In genomic region chr6:136594541-136594940, GRCm38 (mm10) we compare ENCODE assay signal across 34 mouse cellular contexts.
"Had no signal": no experiment of that assay in that cellular context is flagged by ENCODE, and none has a peak within 500 bp of the region (broad histone marks: within the 10 kb centered on the region; RNA-seq: fewer than 3 reads in every experiment).

No protein-coding gene starts in this region.

- H3K4me2 ChIP-seq: heart, embryonic 12.5 days; heart, embryonic 13.5 days; heart, embryonic 15.5 days; hindbrain, embryonic 12.5 days; hindbrain, embryonic 13.5 days; hindbrain, embryonic 14.5 days; hindbrain, embryonic 15.5 days; intestine, embryonic 15.5 days; kidney, embryonic 15.5 days had no signal

- H3K27ac ChIP-seq: heart, embryonic 10.5 days; heart, embryonic 13.5 days; heart, embryonic 15.5 days; hindbrain, embryonic 10.5 days; hindbrain, embryonic 12.5 days; hindbrain, embryonic 13.5 days; hindbrain, embryonic 14.5 days; hindbrain, embryonic 15.5 days; hindbrain, postnatal 0 days; intestine, embryonic 15.5 days; kidney, embryonic 15.5 days; kidney, postnatal 0 days; layer of hippocampus, adult 2 months had no signal

- H3K9me3 ChIP-seq: heart, embryonic 10.5 days; heart, embryonic 12.5 days; heart, embryonic 13.5 days; heart, embryonic 15.5 days; hindbrain, embryonic 10.5 days; hindbrain, embryonic 12.5 days; hindbrain, embryonic 13.5 days; hindbrain, embryonic 15.5 days; intestine, embryonic 15.5 days; kidney, embryonic 15.5 days had no signal

- ATAC-seq: hindbrain, embryonic 16.5 days; hindbrain, postnatal 0 days; inflammation-experienced regulatory T-cells, adult 6 months; intestine, embryonic 15.5 days; intestine, embryonic 16.5 days; intestine, postnatal 0 days had no signal

- DNase-seq: heart, postnatal 10 days; heart, postnatal 14 days; heart, postnatal 36 days; heart, postnatal 4 days; kidney, adult 11 months; kidney, adult 18-20 months; kidney, adult 2 months; kidney, adult 8-10 months; kidney, adult 9 months; kidney, postnatal 10 days; kidney, postnatal 14 days; kidney, postnatal 25 days; kidney, postnatal 36 days; kidney, postnatal 4 days; layer of hippocampus, adult 9-11 months; layer of hippocampus, postnatal 36 days had no signal

- H3K9ac ChIP-seq: heart, embryonic 12.5 days; heart, embryonic 13.5 days; heart, embryonic 15.5 days; hindbrain, embryonic 12.5 days; hindbrain, embryonic 13.5 days; hindbrain, embryonic 14.5 days; hindbrain, embryonic 15.5 days; intestine, embryonic 15.5 days; kidney, embryonic 15.5 days had no signal

- H3K4me3 ChIP-seq: heart, embryonic 10.5 days; heart, embryonic 12.5 days; heart, embryonic 13.5 days; heart, embryonic 15.5 days; hindbrain, embryonic 10.5 days; hindbrain, embryonic 12.5 days; hindbrain, embryonic 13.5 days; hindbrain, embryonic 15.5 days; intestine, embryonic 15.5 days; kidney, embryonic 15.5 days; layer of hippocampus, adult 2 months had no signal

- H3K4me1 ChIP-seq: heart, embryonic 10.5 days; heart, embryonic 12.5 days; heart, embryonic 13.5 days; heart, embryonic 15.5 days; hindbrain, embryonic 10.5 days; hindbrain, embryonic 12.5 days; hindbrain, embryonic 13.5 days; intestine, embryonic 15.5 days; kidney, embryonic 15.5 days had no signal

- H3K27me3 ChIP-seq: heart, embryonic 12.5 days; heart, embryonic 13.5 days; heart, embryonic 15.5 days; hindbrain, embryonic 12.5 days; hindbrain, embryonic 13.5 days; hindbrain, embryonic 15.5 days; intestine, embryonic 15.5 days; kidney, embryonic 15.5 days had no signal
